Mouse (Mus musculus) neural tube, embryonic 11.5 days (tissue): ENCODE data around the gene Chga. TPM values are rescaled to one million over a fixed set of nuclear protein-coding genes. Genes with fewer than 3 reads are reported as not detected.

ENCODE experiments used
- ATAC-seq: fragments of 200-750 bp; cut with Nextera tagmentation; 2 replicates; pipeline ENCODE4 v1.8.0; 2017; ENCODE audit warnings: moderate number of reproducible peaks, mild to moderate bottlenecking, moderate TSS enrichment, moderate library complexity; ENCODE audit not compliant: insufficient read depth, low FRiP score, low TSS enrichment
- DNase-seq: peaks from one replicate; pipeline ENCODE4 v3.0.0-alpha.2; 2015; ENCODE audit warnings: low spot score
- H3K27ac ChIP-seq: fragments of 300-500 bp; sonication (generic); 2 replicates; pipeline ENCODE4 v1.5.1; 2014; ENCODE audit warnings: low read depth, mild to moderate bottlenecking, low read length
- H3K27me3 ChIP-seq: fragments of 300-500 bp; sonication (generic); 2 replicates; pipeline ENCODE4 v1.6.1; 2014; ENCODE audit warnings: mild to moderate bottlenecking, low read length, mixed read lengths; ENCODE audit not compliant: control insufficient read depth, insufficient read depth
- H3K36me3 ChIP-seq: fragments of 300-500 bp; sonication (generic); 2 replicates; pipeline ENCODE4 v1.6.1; 2014; ENCODE audit warnings: mild to moderate bottlenecking, low read length, moderate library complexity, mixed read lengths; ENCODE audit not compliant: control insufficient read depth, insufficient read depth
- H3K4me1 ChIP-seq: fragments of 300-500 bp; sonication (generic); 2 replicates; pipeline ENCODE4 v1.6.1; 2014; ENCODE audit warnings: low read length, mixed read lengths; ENCODE audit not compliant: control insufficient read depth, insufficient read depth
- H3K4me2 ChIP-seq: fragments of 300-500 bp; sonication (generic); 2 replicates; pipeline ENCODE4 v1.6.1; 2014; ENCODE audit warnings: low read depth, mild to moderate bottlenecking, moderate library complexity
- H3K4me3 ChIP-seq: fragments of 300-500 bp; sonication (generic); 2 replicates; pipeline ENCODE4 v1.5.1; 2014; ENCODE audit warnings: low read depth, low read length
- H3K9ac ChIP-seq: fragments of 300-500 bp; sonication (generic); 2 replicates; pipeline ENCODE4 v1.6.1; 2014; ENCODE audit warnings: mild to moderate bottlenecking, low read length
- H3K9me3 ChIP-seq: fragments of 300-500 bp; sonication (generic); 2 replicates; pipeline ENCODE4 v1.6.1; 2016; ENCODE audit warnings: low read length; ENCODE audit not compliant: control insufficient read depth
- WGBS: fragments of 180-500 bp; shearing (Covaris S2); extraction: QIAGEN DNeasy Blood & Tissue Kit; methylation state at CpG from one replicate; pipeline ENCODE4 v1.1.7; 2014; 5-methylcytosine and 5-hydroxymethylcytosine counted together
- polyA plus RNA-seq: library from polyadenylated mRNA; unstranded; fragments of >200 nt; fragmentation: Nextera tagmentation; extraction: Ambion mirVana; gene quantifications from 2 replicates; pipeline ENCODE4 v1.2.1, GENCODE M21; 2014

Chga gene
- polyA plus RNA-seq, 1 experiment from 2014 or later, result 29.0 TPM

DNA sequence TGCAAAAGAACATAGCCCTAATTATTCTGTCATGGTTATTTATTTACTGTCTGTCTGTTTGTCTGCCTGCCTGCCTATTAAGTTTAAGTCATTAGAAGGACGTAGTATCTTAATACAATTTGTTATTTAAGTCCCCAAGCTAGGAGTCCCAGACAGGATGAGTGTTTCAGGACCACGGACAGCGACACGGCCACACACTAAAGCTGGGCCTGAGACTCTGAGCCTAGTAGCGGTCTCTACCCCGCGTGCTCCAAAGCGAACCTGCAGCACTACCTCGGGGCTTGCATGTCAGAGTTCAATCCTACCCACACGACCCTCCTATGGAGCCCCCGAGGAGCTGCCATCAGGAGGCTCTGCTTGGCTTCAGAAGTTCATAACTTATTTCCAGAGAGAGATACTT lies 4.2 kb upstream of the Chga start:
- WGBS, result 5% methylated on average over 11 of the region's 11 CpGs
- Histone ChIP-seq H3K9me3 (no peaks in the 10 kb centered on the region), H3K4me2 (no peak overlapping the region), H3K27me3 (0 out of 2 replicates have a peak, but pooled peaks cover 7% of the 10 kb centered on the region), H3K4me1 (0 out of 2 replicates have a peak, but pooled peaks cover 4% of the 10 kb centered on the region), H3K9ac (no peak overlapping the region), H3K27ac (no peak overlapping the region), H3K36me3 (no peaks in the 10 kb centered on the region), H3K4me3 (no peak overlapping the region)
- no peak for ATAC-seq
- DNase-seq, result peak; percentile 80

DNA sequence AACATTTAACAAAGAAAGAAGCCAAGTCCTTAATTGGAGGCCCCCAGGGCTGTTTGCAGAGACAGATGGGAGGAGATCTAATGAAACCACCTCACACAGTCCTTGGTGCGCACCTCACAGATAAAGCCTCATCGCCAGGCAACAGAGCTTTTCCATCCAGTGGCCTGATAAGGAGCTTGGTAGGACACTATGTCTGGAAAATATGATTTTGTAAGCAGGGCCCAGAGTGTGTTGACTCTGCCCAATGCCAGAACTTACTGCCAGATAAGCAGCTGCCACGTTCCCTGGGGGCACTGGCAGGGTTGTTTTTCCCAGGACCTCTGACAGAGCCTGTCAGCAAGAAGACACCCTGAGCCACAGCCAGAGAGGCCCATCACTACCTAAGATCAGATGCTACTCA lies 3.6 kb upstream of the Chga start:
- 0 out of 2 replicates have a peak, but pooled peaks cover 7% of the 10 kb centered on the region for H3K27me3 ChIP-seq
- H3K4me1 ChIP-seq, result peaks cover 4% of the 10 kb centered on the region; the same call in 1 of the 2 replicates
- DNase-seq, result no peak
- no peaks in the 10 kb centered on the region for H3K9me3 ChIP-seq
- H3K4me3 ChIP-seq, result no peak overlapping the region
- no peaks in the 10 kb centered on the region for H3K36me3 ChIP-seq
- WGBS, result 86% methylated on average over 3 of the region's 3 CpGs
- no peak for ATAC-seq
- no peak overlapping the region for H3K27ac ChIP-seq
- H3K9ac ChIP-seq, result no peak overlapping the region
- H3K4me2 ChIP-seq, result no peak overlapping the region

DNA sequence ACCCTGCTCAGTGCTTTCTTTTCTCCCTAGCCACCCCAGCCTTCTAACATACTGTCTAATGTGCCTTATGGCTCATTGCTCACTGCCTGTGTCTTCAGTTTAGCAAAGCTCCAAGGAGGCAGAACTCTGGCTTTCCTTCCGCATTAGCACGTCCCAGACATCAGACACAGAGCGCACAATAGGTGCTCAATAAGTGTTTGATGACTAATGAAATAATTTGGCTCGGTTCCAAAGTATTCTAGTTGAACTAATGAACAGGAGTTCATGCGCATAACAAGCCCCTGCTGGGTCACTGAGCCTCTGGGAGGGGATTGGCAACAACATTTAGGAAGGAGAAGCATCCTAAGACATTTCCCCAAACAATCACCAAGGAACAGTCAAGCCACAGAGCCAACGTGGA lies 2.8 kb upstream of the Chga start:
- 75% methylated on average over 6 of the region's 6 CpGs for WGBS
- no peaks in the 10 kb centered on the region for H3K36me3 ChIP-seq

DNA sequence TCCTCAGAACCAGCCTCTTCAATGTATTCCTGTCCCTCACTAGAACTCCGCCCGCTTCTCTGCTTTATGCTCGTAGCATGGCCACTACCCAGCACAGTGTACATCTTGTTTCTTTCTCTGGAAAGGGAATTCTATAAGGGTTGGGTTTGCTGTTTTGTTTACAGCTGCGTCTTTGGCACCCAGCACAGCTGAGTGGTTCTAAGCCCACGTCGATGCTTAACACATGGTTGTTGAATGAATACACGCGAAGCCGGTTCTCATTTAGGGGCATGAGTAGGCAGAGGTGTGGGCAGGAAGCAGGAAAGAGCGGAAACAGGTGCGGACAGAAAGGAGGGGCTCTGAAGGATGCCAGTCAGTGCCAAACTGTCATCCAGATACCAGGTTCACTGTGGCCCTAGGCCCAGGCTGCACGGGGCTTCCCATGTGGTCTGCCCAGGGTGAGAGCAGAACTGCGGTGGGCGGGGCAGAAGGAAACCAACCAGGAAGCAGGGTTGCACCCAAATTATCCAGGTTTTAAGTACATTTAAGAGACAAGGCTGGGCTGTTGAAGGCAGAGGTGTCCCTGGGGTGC lies 979 bp upstream of the Chga start:
- peak overlapping the region; percentile 55 for H3K4me2 ChIP-seq
- no peak overlapping the region for H3K27ac ChIP-seq
- ATAC-seq, result no peak
- H3K4me3 ChIP-seq, result no peak overlapping the region
- no peak for DNase-seq
- H3K27me3 ChIP-seq, result 0 out of 2 replicates have a peak, but pooled peaks cover 7% of the 10 kb centered on the region
- H3K36me3 ChIP-seq, result no peaks in the 10 kb centered on the region
- H3K4me1 ChIP-seq, result peaks cover 4% of the 10 kb centered on the region; the same call in 1 of the 2 replicates
- 73% methylated on average over 14 of the region's 14 CpGs for WGBS
- no peaks in the 10 kb centered on the region for H3K9me3 ChIP-seq
- H3K9ac ChIP-seq, result no peak overlapping the region

More for the DNA sequence above, 2.8 kb upstream of the Chga start:
- Histone ChIP-seq H3K9me3 (no peaks in the 10 kb centered on the region), H3K4me1 (peaks cover 4% of the 10 kb centered on the region; the same call in 1 of the 2 replicates), H3K4me3 (no peak overlapping the region), H3K4me2 (no peak overlapping the region), H3K9ac (no peak overlapping the region), H3K27me3 (0 out of 2 replicates have a peak, but pooled peaks cover 7% of the 10 kb centered on the region), H3K27ac (no peak overlapping the region)
- ATAC-seq (no peak), DNase-seq (no peak)

DNA sequence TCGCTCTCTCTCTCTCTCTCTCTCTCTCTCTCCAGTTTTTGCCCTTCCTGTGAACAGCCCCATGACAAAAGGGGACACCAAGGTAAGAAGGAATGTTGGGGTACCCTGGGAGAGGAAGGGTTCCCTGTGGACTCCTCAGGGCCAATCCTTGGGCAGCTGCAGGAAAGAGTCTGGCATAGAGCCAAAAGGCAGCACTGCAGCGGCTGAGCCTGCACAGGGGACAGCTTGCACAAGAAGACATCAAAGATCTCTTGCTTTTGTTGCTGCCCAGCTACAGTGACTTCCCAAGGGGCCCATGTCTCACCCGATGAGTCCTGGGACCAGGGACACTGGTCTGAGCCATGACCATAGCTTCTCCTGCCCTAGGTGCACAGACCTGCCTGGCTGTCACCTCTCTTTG lies 1.1 kb downstream of the Chga start:
- Histone ChIP-seq H3K4me1 (peaks cover 4% of the 10 kb centered on the region; the same call in 1 of the 2 replicates), H3K9me3 (no peaks in the 10 kb centered on the region), H3K36me3 (no peaks in the 10 kb centered on the region), H3K4me3 (peak overlapping the region; percentile 51; the same call in 1 of the 2 replicates), H3K4me2 (no peak overlapping the region), H3K9ac (no peak overlapping the region), H3K27ac (no peak overlapping the region), H3K27me3 (0 out of 2 replicates have a peak, but pooled peaks cover 7% of the 10 kb centered on the region)
- 77% methylated on average over 3 of the region's 3 CpGs for WGBS
- DNase-seq (no peak), ATAC-seq (no peak)

DNA sequence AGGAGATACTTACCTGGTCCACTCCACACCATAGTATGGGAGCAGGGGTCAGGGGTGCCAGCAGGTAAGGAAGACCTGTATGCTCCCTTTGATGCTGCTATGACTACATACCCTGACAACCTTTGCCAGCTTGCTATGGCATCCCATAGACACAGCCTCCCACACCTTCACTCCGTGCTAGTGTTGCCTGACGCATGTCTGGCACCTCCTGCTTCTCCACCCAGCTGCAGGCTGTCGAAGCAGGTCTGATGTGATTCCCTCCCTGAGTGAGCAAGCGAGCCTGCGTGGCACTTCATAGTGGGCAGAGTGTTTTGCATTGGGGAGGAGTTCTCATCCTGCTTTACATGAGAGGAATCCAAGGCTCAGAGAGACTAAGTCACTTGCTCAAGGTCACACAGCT lies 2.6 kb downstream of the Chga start:
- Histone ChIP-seq H3K4me1 (peaks cover 4% of the 10 kb centered on the region; the same call in 1 of the 2 replicates), H3K9ac (no peak overlapping the region), H3K27me3 (0 out of 2 replicates have a peak, but pooled peaks cover 7% of the 10 kb centered on the region), H3K27ac (no peak overlapping the region), H3K4me3 (no peak overlapping the region), H3K4me2 (no peak overlapping the region), H3K36me3 (no peaks in the 10 kb centered on the region), H3K9me3 (no peaks in the 10 kb centered on the region)
- no peak for ATAC-seq
- DNase-seq, result no peak
- 93% methylated on average over 5 of the region's 5 CpGs for WGBS

DNA sequence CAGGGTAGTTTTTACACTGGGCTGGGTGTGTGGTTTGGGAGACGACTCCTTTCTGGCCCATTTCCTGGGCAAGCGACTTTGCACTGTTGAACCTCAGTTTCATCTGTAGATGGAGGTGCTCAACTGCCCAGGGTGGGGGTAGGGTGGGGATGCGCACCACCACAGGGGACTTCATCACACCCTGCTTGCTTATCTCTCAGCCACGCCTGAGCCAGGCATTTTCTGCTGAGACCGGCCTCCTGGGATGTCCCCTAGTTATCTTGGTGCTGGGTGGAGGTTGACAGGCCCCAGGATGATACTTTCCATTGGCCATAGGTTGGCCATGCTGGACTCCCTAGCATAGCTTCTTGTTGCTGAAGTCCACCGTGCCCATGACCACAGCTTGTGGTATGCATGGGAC lies 10.3 kb downstream of the Chga start:
- Histone ChIP-seq H3K27me3 (no peaks in the 10 kb centered on the region), H3K4me2 (no peak overlapping the region), H3K9me3 (no peaks in the 10 kb centered on the region), H3K27ac (no peak overlapping the region), H3K4me1 (no peaks in the 10 kb centered on the region), H3K36me3 (no peaks in the 10 kb centered on the region), H3K9ac (no peak overlapping the region), H3K4me3 (no peak overlapping the region)
- DNase-seq, result no peak
- no peak for ATAC-seq
- WGBS, result 89% methylated on average over 6 of the region's 6 CpGs

DNA sequence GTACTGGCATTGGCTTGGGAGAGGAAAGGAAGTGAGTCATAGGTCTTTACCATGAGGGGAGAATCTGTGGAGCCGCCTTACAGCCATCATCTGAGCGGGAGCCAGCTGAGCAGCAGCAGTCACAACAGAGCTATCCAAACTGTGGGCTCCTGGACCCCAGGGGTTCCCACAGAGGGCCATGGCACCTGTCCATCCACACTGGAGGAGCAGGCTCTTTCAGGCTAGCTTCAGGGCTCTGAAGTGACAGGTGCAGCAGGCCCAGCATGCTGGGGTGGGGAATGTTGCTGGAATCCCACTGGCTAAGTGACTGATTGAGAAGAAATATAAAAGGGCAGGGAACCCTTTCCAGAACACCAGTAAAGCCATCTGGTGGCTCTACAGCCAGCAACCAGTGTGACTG lies 12.2 kb downstream of the Chga start:
- 84% methylated on average over 2 of the region's 2 CpGs for WGBS
- H3K4me3 ChIP-seq, result no peak overlapping the region
- no peak for ATAC-seq
- no peak overlapping the region for H3K4me2 ChIP-seq
- no peaks in the 10 kb centered on the region for H3K4me1 ChIP-seq
- no peaks in the 10 kb centered on the region for H3K9me3 ChIP-seq
- H3K27me3 ChIP-seq, result no peaks in the 10 kb centered on the region
- no peak overlapping the region for H3K27ac ChIP-seq
- no peak for DNase-seq
- no peaks in the 10 kb centered on the region for H3K36me3 ChIP-seq
- no peak overlapping the region for H3K9ac ChIP-seq

DNA sequence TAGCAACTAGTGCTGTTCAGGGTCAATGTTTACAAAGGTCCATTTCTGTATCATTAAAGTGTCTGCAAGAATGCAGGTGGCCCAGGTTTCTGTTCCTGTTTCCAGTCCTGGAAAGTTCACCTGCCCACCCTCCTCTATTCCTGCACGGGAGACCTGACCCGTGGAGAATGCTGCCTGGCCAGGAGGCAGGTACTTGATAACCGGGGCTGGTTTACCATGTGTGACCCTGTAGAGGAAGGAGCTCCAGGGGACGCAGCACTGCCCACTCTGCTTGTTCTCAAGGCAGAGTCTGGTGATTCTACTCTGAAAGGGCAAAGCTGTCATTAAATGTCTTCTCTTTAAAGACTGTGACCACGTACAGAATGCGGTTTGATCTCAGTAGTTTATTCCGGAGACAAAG lies 13.4 kb downstream of the Chga start:
- ATAC-seq, result no peak
- no peak for DNase-seq
- Histone ChIP-seq H3K4me2 (no peak overlapping the region), H3K36me3 (no peaks in the 10 kb centered on the region), H3K9ac (no peak overlapping the region), H3K4me3 (no peak overlapping the region), H3K9me3 (no peaks in the 10 kb centered on the region), H3K4me1 (no peaks in the 10 kb centered on the region), H3K27me3 (no peaks in the 10 kb centered on the region), H3K27ac (no peak overlapping the region)
- 84% methylated on average over 7 of the region's 7 CpGs for WGBS
